Mouse (Mus musculus) forebrain, embryonic 12.5 days (tissue): ENCODE measurements around the gene Osbpl8. TPM values are rescaled to one million over a fixed set of nuclear protein-coding genes. Genes with fewer than 3 reads are reported as not detected.
A peak's percentile ranks its signal among the peaks of the same experiment; 100 is the strongest.

ENCODE experiments used
- ATAC-seq: fragments of 200-750 bp; cut with Nextera tagmentation; 2 replicates; pipeline ENCODE4 v1.8.0; 2017; ENCODE audit warnings: moderate TSS enrichment; ENCODE audit not compliant: low FRiP score
- H3K27ac ChIP-seq: fragments of 300-500 bp; sonication (generic); 2 replicates; pipeline ENCODE4 v1.5.1; 2016; ENCODE audit warnings: mild to moderate bottlenecking
- H3K27me3 ChIP-seq: fragments of 300-500 bp; sonication (generic); 2 replicates; pipeline ENCODE4 v1.6.1; 2016; ENCODE audit warnings: mild to moderate bottlenecking
- H3K36me3 ChIP-seq: fragments of 300-500 bp; sonication (generic); replicated peaks from 2 replicates; pipeline ENCODE4 v1.6.1; 2016; ENCODE audit warnings: mild to moderate bottlenecking
- H3K4me1 ChIP-seq: fragments of 300-500 bp; sonication (generic); 2 replicates; pipeline ENCODE4 v1.6.1; 2016
- H3K4me2 ChIP-seq: fragments of 300-500 bp; sonication (generic); 2 replicates; pipeline ENCODE4 v1.6.1; 2016; ENCODE audit warnings: mild to moderate bottlenecking, moderate library complexity
- H3K4me3 ChIP-seq: fragments of 300-500 bp; sonication (generic); replicated peaks from 2 replicates; pipeline ENCODE4 v1.5.1; 2016; ENCODE audit warnings: mild to moderate bottlenecking
- H3K9ac ChIP-seq: fragments of 300-500 bp; sonication (generic); 2 replicates; pipeline ENCODE4 v1.6.1; 2016; ENCODE audit warnings: mild to moderate bottlenecking
- H3K9me3 ChIP-seq: fragments of 300-500 bp; sonication (generic); 2 replicates; pipeline ENCODE4 v1.6.1; 2016
- WGBS: fragments of 180-500 bp; shearing (Covaris S2); methylation state at CpG from one replicate; pipeline ENCODE4 v1.1.7; 2016; 5-methylcytosine and 5-hydroxymethylcytosine counted together
- polyA plus RNA-seq: library from polyadenylated mRNA; unstranded; fragments of >200 nt; fragmentation: Nextera tagmentation; extraction: Ambion mirVana; gene quantifications from 2 replicates; pipeline ENCODE4 v1.2.1, GENCODE M21; 2016

Osbpl8 gene
- polyA plus RNA-seq, 1 experiment from 2014 or later, result 20.6 TPM

GRCm38 (mm10) chr10:111233476-111234130 lies 69.1 kb downstream of the Osbpl8 start:
- H3K4me2 ChIP-seq, result no peak overlapping the region
- H3K9me3 ChIP-seq, result no peaks in the 10 kb centered on the region
- no peak for ATAC-seq
- no peak overlapping the region for H3K4me3 ChIP-seq
- H3K27me3 ChIP-seq, result no peaks in the 10 kb centered on the region
- H3K4me1 ChIP-seq, result no peaks in the 10 kb centered on the region
- WGBS, result 87% methylated on average over 6 of the region's 6 CpGs
- H3K9ac ChIP-seq, result no peak overlapping the region
- H3K27ac ChIP-seq, result no peak overlapping the region
- no peaks in the 10 kb centered on the region for H3K36me3 ChIP-seq

DNA sequence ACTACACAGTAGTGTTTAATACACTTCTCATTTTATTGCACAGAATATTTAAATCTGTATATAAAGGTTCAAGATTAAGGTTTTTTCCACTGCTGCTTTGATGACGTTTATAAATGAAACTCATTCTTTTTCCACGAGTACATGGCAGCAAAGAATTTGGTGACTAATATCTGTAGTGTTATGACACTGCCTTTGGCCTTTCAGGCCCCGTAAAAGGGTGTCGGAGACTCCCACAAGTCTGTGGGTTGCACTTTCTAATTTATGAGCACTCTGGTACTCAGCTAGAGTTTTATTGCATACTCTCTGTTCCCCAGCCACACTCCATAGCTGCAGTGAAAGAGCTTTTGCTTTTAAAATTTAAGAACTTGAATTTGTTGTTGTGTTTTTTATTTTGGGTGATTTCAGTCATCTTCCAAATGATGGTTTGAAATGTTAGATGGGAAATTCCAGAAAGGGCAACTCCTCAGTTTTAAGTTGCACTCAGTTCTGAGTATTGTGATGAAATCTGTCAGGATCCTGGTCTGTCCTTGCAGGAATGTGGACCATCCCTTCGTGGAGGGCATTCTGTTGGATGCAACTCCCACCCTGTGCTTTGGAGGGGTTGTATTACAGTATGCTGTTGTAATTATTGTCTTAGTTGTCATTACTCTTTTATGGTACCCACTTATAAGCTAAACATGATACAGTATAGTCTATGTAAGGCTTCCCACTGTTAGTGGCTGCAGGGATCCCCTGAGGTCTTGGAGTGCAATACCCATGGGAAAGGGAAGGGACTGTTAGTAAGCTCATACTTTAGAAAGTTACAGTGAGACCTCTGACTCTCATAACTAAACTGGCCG lies 70.1 kb downstream of the Osbpl8 start:
- 82% methylated on average over 6 of the region's 6 CpGs for WGBS
- Histone ChIP-seq H3K4me1 (no peaks in the 10 kb centered on the region), H3K4me3 (no peak overlapping the region), H3K9me3 (no peaks in the 10 kb centered on the region), H3K36me3 (no peaks in the 10 kb centered on the region), H3K27ac (no peak overlapping the region), H3K4me2 (no peak overlapping the region), H3K27me3 (no peaks in the 10 kb centered on the region), H3K9ac (no peak overlapping the region)
- no peak for ATAC-seq

DNA sequence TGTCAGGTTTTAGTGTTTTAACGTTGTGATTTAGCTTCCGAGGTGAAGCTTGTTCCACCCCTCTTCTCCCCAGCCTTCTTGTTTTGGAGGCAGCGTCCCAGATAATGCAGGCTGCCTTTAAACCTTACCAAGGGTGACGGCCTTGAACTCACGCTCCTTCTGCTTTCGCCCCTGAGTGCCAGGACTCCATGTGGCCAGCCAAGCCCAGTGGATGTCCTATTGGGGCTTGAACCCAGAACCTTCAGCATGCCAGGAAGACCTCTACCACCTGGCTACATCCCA lies 70.7 kb downstream of the Osbpl8 start:
- 89% methylated on average over 6 of the region's 6 CpGs for WGBS
- no peak for ATAC-seq
- Histone ChIP-seq H3K4me1 (no peaks in the 10 kb centered on the region), H3K27ac (no peak overlapping the region), H3K9ac (no peak overlapping the region), H3K4me2 (no peak overlapping the region), H3K4me3 (no peak overlapping the region), H3K27me3 (no peaks in the 10 kb centered on the region), H3K9me3 (no peaks in the 10 kb centered on the region), H3K36me3 (no peaks in the 10 kb centered on the region)

DNA sequence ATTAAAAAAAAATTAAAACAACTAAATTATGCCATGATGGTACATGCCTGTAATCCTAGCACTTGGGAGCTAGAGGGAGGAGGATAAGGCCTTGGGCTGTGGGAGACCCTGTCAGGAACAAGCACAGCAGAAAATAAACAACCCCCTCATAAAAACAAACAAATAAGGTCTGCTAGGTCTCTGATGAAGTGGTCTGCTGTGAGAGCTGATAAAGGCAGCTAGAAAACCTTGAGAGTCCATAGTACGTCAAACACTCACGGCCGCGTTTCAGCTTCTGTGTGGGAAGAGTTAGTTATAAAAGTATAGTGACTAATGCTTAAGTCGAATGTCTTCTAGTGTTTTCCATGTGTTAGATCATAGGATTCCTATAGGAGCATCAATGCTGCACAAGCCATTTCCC lies 72.9 kb downstream of the Osbpl8 start:
- Histone ChIP-seq H3K4me1 (no peaks in the 10 kb centered on the region), H3K9me3 (no peaks in the 10 kb centered on the region), H3K4me3 (no peak overlapping the region), H3K36me3 (no peaks in the 10 kb centered on the region), H3K4me2 (no peak overlapping the region), H3K9ac (no peak overlapping the region), H3K27me3 (no peaks in the 10 kb centered on the region), H3K27ac (no peak overlapping the region)
- 91% methylated on average over 5 of the region's 5 CpGs for WGBS
- ATAC-seq, result no peak

GRCm38 (mm10) chr10:111242677-111243076 lies 78.1 kb downstream of the Osbpl8 start:
- Histone ChIP-seq H3K9ac (no peak overlapping the region), H3K4me3 (no peak overlapping the region), H3K4me2 (no peak overlapping the region), H3K36me3 (no peaks in the 10 kb centered on the region), H3K9me3 (no peaks in the 10 kb centered on the region), H3K27ac (no peak overlapping the region), H3K27me3 (no peaks in the 10 kb centered on the region), H3K4me1 (peaks cover 4% of the 10 kb centered on the region)
- ATAC-seq, result no peak
- WGBS, result 84% methylated on average over 7 of the region's 7 CpGs

DNA sequence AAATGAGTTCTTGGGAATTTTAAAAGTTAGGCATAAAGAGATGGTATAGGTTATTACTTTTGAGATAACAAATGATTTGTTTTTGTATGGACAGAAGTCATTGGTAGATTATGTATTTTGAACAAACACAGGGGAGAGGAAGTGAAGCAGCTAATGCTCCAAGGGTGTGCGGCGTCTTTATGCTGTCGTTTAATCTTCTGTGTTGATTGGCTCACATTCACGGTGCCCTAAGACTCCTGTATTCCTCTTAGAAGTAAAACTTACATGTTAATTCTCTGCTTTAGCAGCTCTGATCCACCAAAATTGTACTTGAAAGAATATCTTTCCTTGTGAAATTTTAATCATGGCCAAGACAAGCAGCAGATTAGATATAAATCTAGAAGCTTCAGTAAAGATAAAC lies 83.1 kb downstream of the Osbpl8 start:
- WGBS, result 31% methylated on average over 4 of the region's 4 CpGs
- no peak overlapping the region for H3K9ac ChIP-seq
- peak overlapping the region; percentile 43; the same call in 1 of the 2 replicates for H3K4me2 ChIP-seq
- H3K4me3 ChIP-seq, result no peak overlapping the region
- peaks cover 11% of the 10 kb centered on the region for H3K4me1 ChIP-seq
- no peaks in the 10 kb centered on the region for H3K9me3 ChIP-seq
- ATAC-seq, result no peak
- no peaks in the 10 kb centered on the region for H3K27me3 ChIP-seq
- H3K36me3 ChIP-seq, result no peaks in the 10 kb centered on the region
- no peak overlapping the region for H3K27ac ChIP-seq

- H3K4me1 ChIP-seq, result peaks cover 11% of the 10 kb centered on the region
- peak; percentile 73 for ATAC-seq
- H3K9me3 ChIP-seq, result no peaks in the 10 kb centered on the region
- peak overlapping the region; percentile 36; the same call in 1 of the 2 replicates for H3K9ac ChIP-seq
- no peaks in the 10 kb centered on the region for H3K27me3 ChIP-seq
- H3K36me3 ChIP-seq, result no peaks in the 10 kb centered on the region
- H3K4me2 ChIP-seq, result peak overlapping the region; percentile 43
- peak overlapping the region; percentile 63 for H3K27ac ChIP-seq
- WGBS, result 12% methylated on average over 6 of the region's 6 CpGs
- H3K4me3 ChIP-seq, result peak overlapping the region; percentile 26
Observed at GRCm38 (mm10) chr10:111248177-111248576, 83.6 kb downstream of the Osbpl8 start.

GRCm38 (mm10) chr10:111250192-111250591 lies 85.6 kb downstream of the Osbpl8 start:
- no peak for ATAC-seq
- H3K4me2 ChIP-seq, result no peak overlapping the region
- H3K9ac ChIP-seq, result no peak overlapping the region
- peaks cover 9% of the 10 kb centered on the region for H3K4me1 ChIP-seq
- WGBS, result 76% methylated on average over 4 of the region's 4 CpGs
- H3K4me3 ChIP-seq, result no peak overlapping the region
- H3K27ac ChIP-seq, result no peak overlapping the region
- H3K9me3 ChIP-seq, result no peaks in the 10 kb centered on the region
- no peaks in the 10 kb centered on the region for H3K36me3 ChIP-seq
- no peaks in the 10 kb centered on the region for H3K27me3 ChIP-seq

DNA sequence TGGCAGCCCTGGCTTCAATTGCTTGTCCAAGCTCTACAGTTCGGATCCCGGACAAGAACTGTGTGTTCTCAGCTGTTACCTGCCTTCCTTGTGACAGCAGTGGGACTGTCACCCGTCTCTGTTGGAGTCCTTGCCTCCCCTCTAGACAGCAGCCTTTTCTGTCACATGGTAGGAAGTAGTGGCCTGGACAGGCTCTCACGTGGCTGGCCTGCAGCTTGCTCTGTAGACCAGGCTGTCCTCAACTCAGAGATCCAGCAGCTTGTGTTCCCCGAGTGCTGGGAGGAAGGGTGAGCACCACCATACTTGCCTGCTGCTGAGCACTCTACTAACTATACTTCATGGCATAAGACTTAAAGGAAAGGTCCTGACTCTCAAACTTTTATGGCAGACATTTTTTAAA lies 87.1 kb downstream of the Osbpl8 start:
- 81% methylated on average over 5 of the region's 5 CpGs for WGBS
- Histone ChIP-seq H3K4me2 (no peak overlapping the region), H3K4me3 (no peak overlapping the region), H3K9ac (no peak overlapping the region), H3K27ac (0 out of 2 replicates have a peak overlapping the region, but pooled peaks have one; percentile 8), H3K27me3 (no peaks in the 10 kb centered on the region), H3K4me1 (peaks cover 9% of the 10 kb centered on the region), H3K9me3 (no peaks in the 10 kb centered on the region), H3K36me3 (no peaks in the 10 kb centered on the region)
- no peak for ATAC-seq

- 91% methylated on average over 6 of the region's 6 CpGs for whole genome bisulfite sequencing
- H3K36me3 ChIP-seq, result no peaks in the 10 kb centered on the region
- H3K4me3 ChIP-seq, result no peak overlapping the region
Observed at GRCm38 (mm10) chr10:111255228-111255627, 90.7 kb downstream of the Osbpl8 start.

DNA sequence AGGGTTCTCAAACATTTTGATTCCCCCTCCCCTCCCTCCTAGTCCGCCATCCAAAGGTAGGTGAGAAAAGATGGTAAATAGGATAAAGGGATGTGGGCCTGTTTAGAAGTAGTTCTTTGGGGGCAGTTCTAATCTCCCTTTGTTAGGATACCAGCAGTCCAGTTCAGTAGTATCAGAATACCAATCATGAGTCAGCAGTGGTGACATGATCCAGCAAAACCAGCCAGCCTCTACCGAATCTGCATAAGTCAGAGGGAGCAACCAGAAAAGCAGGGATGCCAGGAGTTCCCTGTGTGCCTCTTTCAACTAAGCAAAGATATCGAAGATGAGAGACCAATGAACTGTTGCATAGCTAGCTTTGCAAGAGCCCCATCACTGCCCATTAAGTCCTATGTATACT lies 91.6 kb downstream of the Osbpl8 start:
- H3K27ac ChIP-seq, result no peak overlapping the region
- no peak for ATAC-seq

More at GRCm38 (mm10) chr10:111255228-111255627, 90.7 kb downstream of the Osbpl8 start:
- no peak overlapping the region for H3K4me2 ChIP-seq
- no peaks in the 10 kb centered on the region for H3K9me3 ChIP-seq
- no peaks in the 10 kb centered on the region for H3K27me3 ChIP-seq
- no peak overlapping the region for H3K9ac ChIP-seq
- no peaks in the 10 kb centered on the region for H3K4me1 ChIP-seq
- no peak for ATAC-seq
- H3K27ac ChIP-seq, result no peak overlapping the region

GRCm38 (mm10) chr10:111257358-111257757 lies 92.8 kb downstream of the Osbpl8 start:
- Histone ChIP-seq H3K27me3 (no peaks in the 10 kb centered on the region), H3K27ac (no peak overlapping the region), H3K4me1 (no peaks in the 10 kb centered on the region), H3K9me3 (no peaks in the 10 kb centered on the region), H3K9ac (no peak overlapping the region), H3K36me3 (no peaks in the 10 kb centered on the region), H3K4me3 (no peak overlapping the region), H3K4me2 (no peak overlapping the region)
- 87% methylated on average over 3 of the region's 3 CpGs for WGBS
- no peak for ATAC-seq

More for the DNA sequence above, 91.6 kb downstream of the Osbpl8 start:
- Histone ChIP-seq H3K9ac (no peak overlapping the region), H3K36me3 (no peaks in the 10 kb centered on the region), H3K27me3 (no peaks in the 10 kb centered on the region), H3K4me3 (no peak overlapping the region), H3K4me1 (no peaks in the 10 kb centered on the region), H3K9me3 (no peaks in the 10 kb centered on the region), H3K4me2 (no peak overlapping the region)
- 95% methylated on average over 3 of the region's 3 CpGs for WGBS

DNA sequence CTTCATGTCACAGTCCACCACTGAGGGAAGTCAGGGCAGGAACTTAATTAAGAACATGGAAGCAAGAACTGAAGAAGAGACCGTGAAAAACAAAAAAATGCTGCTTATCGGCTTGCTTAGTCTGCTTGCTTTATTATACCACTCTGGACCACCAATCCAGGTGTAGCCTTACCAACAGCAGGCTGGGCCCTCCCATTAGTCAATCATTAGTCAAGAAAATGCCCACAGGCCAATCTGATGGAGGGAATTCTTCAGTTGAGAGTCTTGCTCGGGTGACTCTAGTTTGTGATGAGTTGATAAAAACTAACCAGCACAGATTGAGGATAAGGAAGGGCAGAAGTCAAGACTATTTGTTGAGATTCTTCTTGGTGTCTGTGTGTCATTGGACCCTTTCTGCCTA lies 93.7 kb downstream of the Osbpl8 start:
- no peak for ATAC-seq
- H3K27ac ChIP-seq, result no peak overlapping the region
- H3K4me1 ChIP-seq, result no peaks in the 10 kb centered on the region
- H3K27me3 ChIP-seq, result no peaks in the 10 kb centered on the region
- no peak overlapping the region for H3K4me2 ChIP-seq
- H3K9me3 ChIP-seq, result no peaks in the 10 kb centered on the region
- H3K9ac ChIP-seq, result no peak overlapping the region
- WGBS, result 95% methylated on average over 3 of the region's 3 CpGs
- H3K36me3 ChIP-seq, result no peaks in the 10 kb centered on the region
- H3K4me3 ChIP-seq, result no peak overlapping the region
